Mouse (Mus musculus) liver, embryonic 15.5 days (tissue): ENCODE data around the gene Arhgdia. TPM values are rescaled to one million over a fixed set of nuclear protein-coding genes. Genes with fewer than 3 reads are reported as not detected.

Experiments
- ATAC-seq: fragments of 200-750 bp; cut with Nextera tagmentation; 2 replicates; pipeline ENCODE4 v1.8.0; 2017; ENCODE audit warnings: moderate number of reproducible peaks, mild to moderate bottlenecking, moderate library complexity; ENCODE audit not compliant: insufficient read depth
- H3K27ac ChIP-seq: fragments of 300-500 bp; sonication (generic); replicated peaks from 2 replicates; pipeline ENCODE4 v1.5.1; 2015; ENCODE audit warnings: mild to moderate bottlenecking, inconsistent platforms
- H3K27me3 ChIP-seq: fragments of 300-500 bp; sonication (generic); 2 replicates; pipeline ENCODE4 v1.6.1; 2015; ENCODE audit warnings: mild to moderate bottlenecking, inconsistent platforms
- H3K36me3 ChIP-seq: fragments of 300-500 bp; sonication (generic); replicated peaks from 2 replicates; pipeline ENCODE4 v1.6.1; 2015; ENCODE audit warnings: moderate library complexity, mild to moderate bottlenecking, inconsistent platforms
- H3K4me1 ChIP-seq: fragments of 300-500 bp; sonication (generic); replicated peaks from 2 replicates; pipeline ENCODE4 v1.6.1; 2015; ENCODE audit warnings: inconsistent platforms
- H3K4me2 ChIP-seq: fragments of 300-500 bp; sonication (generic); 2 replicates; pipeline ENCODE4 v1.6.1; 2015; ENCODE audit warnings: moderate library complexity, mild to moderate bottlenecking, inconsistent platforms
- H3K4me3 ChIP-seq: fragments of 300-500 bp; sonication (generic); replicated peaks from 2 replicates; pipeline ENCODE4 v1.5.1; 2015; ENCODE audit warnings: mild to moderate bottlenecking, inconsistent platforms
- H3K9ac ChIP-seq: fragments of 300-500 bp; sonication (generic); 2 replicates; pipeline ENCODE4 v1.6.1; 2015; ENCODE audit warnings: moderate library complexity, mild to moderate bottlenecking, inconsistent platforms
- H3K9me3 ChIP-seq: fragments of 300-500 bp; sonication (generic); replicated peaks from 2 replicates; pipeline ENCODE4 v1.6.1; 2016; ENCODE audit warnings: inconsistent platforms
- WGBS: fragments of 180-500 bp; shearing (Covaris S2); methylation state at CpG from one replicate; pipeline ENCODE4 v1.1.7; 2015; ENCODE audit warnings: mixed read lengths; ENCODE audit not compliant: insufficient replicate concordance; 5-methylcytosine and 5-hydroxymethylcytosine counted together
- polyA plus RNA-seq: library from polyadenylated mRNA; unstranded; fragments of >200 nt; fragmentation: Nextera tagmentation; extraction: Ambion mirVana; gene quantifications from 2 replicates; pipeline ENCODE4 v1.2.1, GENCODE M21; 2015

Gene Arhgdia
- polyA plus RNA-seq, 1 experiment from 2014 or later: 222 TPM

GRCm38 (mm10) chr11:120549168-120549945 is 32.1 kb downstream of the Arhgdia start, which contains the start of gene Mcrip1:
TSS of gene Mcrip1 (minus strand) at chr11:120549727.
- Histone ChIP-seq H3K4me3 (peak within 1 kb of the TSS; percentile 80), H3K27me3 (no peaks in the 10 kb centered on the region), H3K9ac (peak within 1 kb of the TSS; percentile 91), H3K4me1 (peaks cover 41% of the 10 kb centered on the region), H3K9me3 (no peaks in the 10 kb centered on the region), H3K36me3 (peaks cover 3% of the 10 kb centered on the region; the same call in 1 of the 2 replicates), H3K27ac (peak within 1 kb of the TSS; percentile 95), H3K4me2 (peak within 1 kb of the TSS; percentile 97)
- peak; percentile 92 for ATAC-seq
- under 1% methylated on average over 83 of the region's 87 CpGs for WGBS

- Histone ChIP-seq H3K9me3 (no peaks in the 10 kb centered on the region), H3K9ac (peak overlapping the region; percentile 91), H3K27me3 (no peaks in the 10 kb centered on the region), H3K36me3 (peaks cover 9% of the 10 kb centered on the region), H3K27ac (peak overlapping the region; percentile 95), H3K4me2 (peak overlapping the region; percentile 97), H3K4me1 (peaks cover 41% of the 10 kb centered on the region), H3K4me3 (peak overlapping the region; percentile 80)
- 12% methylated on average over 7 of the region's 7 CpGs for WGBS
- ATAC-seq: no peak
These were observed 32.6 kb downstream of the Arhgdia start for GRCm38 (mm10) chr11:120548786-120549167.

GRCm38 (mm10) chr11:120548214-120548613 is 33.2 kb downstream of the Arhgdia start:
- no peak for ATAC-seq
- WGBS: 73% methylated on average over 3 of the region's 3 CpGs
- Histone ChIP-seq H3K27ac (peak overlapping the region; percentile 34), H3K4me3 (peak overlapping the region; percentile 80), H3K4me2 (peak overlapping the region; percentile 97), H3K27me3 (no peaks in the 10 kb centered on the region), H3K4me1 (peaks cover 41% of the 10 kb centered on the region), H3K9ac (peak overlapping the region; percentile 91), H3K36me3 (peaks cover 14% of the 10 kb centered on the region), H3K9me3 (no peaks in the 10 kb centered on the region)

GRCm38 (mm10) chr11:120547469-120547868 is 34.0 kb downstream of the Arhgdia start:
- Histone ChIP-seq H3K27me3 (no peaks in the 10 kb centered on the region), H3K4me3 (no peak overlapping the region), H3K9ac (no peak overlapping the region), H3K27ac (peak overlapping the region; percentile 34; the same call in 1 of the 2 replicates), H3K9me3 (no peaks in the 10 kb centered on the region), H3K36me3 (peaks cover 22% of the 10 kb centered on the region), H3K4me2 (no peak overlapping the region; the same call in 1 of the 2 replicates), H3K4me1 (peaks cover 41% of the 10 kb centered on the region)
- WGBS: 33% methylated on average over 2 of the region's 2 CpGs
- no peak for ATAC-seq

- Histone ChIP-seq H3K9me3 (no peaks in the 10 kb centered on the region), H3K4me1 (peaks cover 41% of the 10 kb centered on the region), H3K36me3 (peaks cover 24% of the 10 kb centered on the region), H3K27ac (no peak overlapping the region), H3K4me3 (no peak overlapping the region), H3K4me2 (no peak overlapping the region), H3K27me3 (no peaks in the 10 kb centered on the region), H3K9ac (no peak overlapping the region)
- WGBS: 82% methylated on average over 3 of the region's 3 CpGs
- ATAC-seq: no peak
These were observed 35.5 kb downstream of the Arhgdia start for GRCm38 (mm10) chr11:120545964-120546363.

- peaks cover 28% of the 10 kb centered on the region for H3K4me1 ChIP-seq
- no peak overlapping the region for H3K9ac ChIP-seq
- no peak for ATAC-seq
- no peak overlapping the region for H3K4me3 ChIP-seq
- no peak overlapping the region for H3K27ac ChIP-seq
- 77% methylated on average over 6 of the region's 6 CpGs for WGBS
- no peaks in the 10 kb centered on the region for H3K27me3 ChIP-seq
- no peaks in the 10 kb centered on the region for H3K9me3 ChIP-seq
- no peak overlapping the region for H3K4me2 ChIP-seq
- H3K36me3 ChIP-seq: peaks cover 24% of the 10 kb centered on the region
These were observed 39.0 kb downstream of the Arhgdia start for GRCm38 (mm10) chr11:120542376-120542775.

GRCm38 (mm10) chr11:120541907-120542306 is 39.5 kb downstream of the Arhgdia start:
- ATAC-seq: no peak
- no peak overlapping the region for H3K27ac ChIP-seq

GRCm38 (mm10) chr11:120539285-120540014 is 42.0 kb downstream of the Arhgdia start:
- H3K27me3 ChIP-seq: peaks cover 8% of the 10 kb centered on the region
- no peak overlapping the region for H3K4me2 ChIP-seq
- H3K9me3 ChIP-seq: no peaks in the 10 kb centered on the region
- H3K4me3 ChIP-seq: no peak overlapping the region
- peaks cover 22% of the 10 kb centered on the region for H3K36me3 ChIP-seq
- peak; percentile 58 for ATAC-seq
- WGBS: 34% methylated on average over 10 of the region's 10 CpGs
- peak overlapping the region; percentile 55 for H3K27ac ChIP-seq
- H3K4me1 ChIP-seq: peaks cover 19% of the 10 kb centered on the region
- H3K9ac ChIP-seq: no peak overlapping the region

More at GRCm38 (mm10) chr11:120541907-120542306, 39.5 kb downstream of the Arhgdia start:
- no peaks in the 10 kb centered on the region for H3K27me3 ChIP-seq
- peaks cover 24% of the 10 kb centered on the region for H3K36me3 ChIP-seq
- H3K4me3 ChIP-seq: no peak overlapping the region
- WGBS: 51% methylated on average over 4 of the region's 4 CpGs
- no peak overlapping the region for H3K4me2 ChIP-seq
- no peaks in the 10 kb centered on the region for H3K9me3 ChIP-seq
- no peak overlapping the region for H3K9ac ChIP-seq
- H3K4me1 ChIP-seq: peaks cover 25% of the 10 kb centered on the region

GRCm38 (mm10) chr11:120538955-120539284 is 42.5 kb downstream of the Arhgdia start:
- H3K36me3 ChIP-seq: peaks cover 17% of the 10 kb centered on the region; the same call in 1 of the 2 replicates
- 21% methylated on average over 8 of the region's 8 CpGs for WGBS
- H3K4me2 ChIP-seq: no peak overlapping the region
- peaks cover 19% of the 10 kb centered on the region for H3K4me1 ChIP-seq
- H3K9me3 ChIP-seq: no peaks in the 10 kb centered on the region
- peak overlapping the region; percentile 29; the same call in 1 of the 2 replicates for H3K27ac ChIP-seq
- no peak overlapping the region for H3K4me3 ChIP-seq
- no peak overlapping the region for H3K9ac ChIP-seq
- H3K27me3 ChIP-seq: peaks cover 13% of the 10 kb centered on the region
- 0 out of 2 replicates have a peak, but pooled peaks have one; percentile 2 for ATAC-seq

GRCm38 (mm10) chr11:120538485-120538884 is 42.9 kb downstream of the Arhgdia start:
- Histone ChIP-seq H3K4me2 (no peak overlapping the region), H3K4me3 (no peak overlapping the region), H3K27me3 (peaks cover 18% of the 10 kb centered on the region), H3K27ac (peak overlapping the region; percentile 29; the same call in 1 of the 2 replicates), H3K4me1 (peaks cover 19% of the 10 kb centered on the region), H3K9ac (no peak overlapping the region), H3K36me3 (peaks cover 12% of the 10 kb centered on the region; the same call in 1 of the 2 replicates), H3K9me3 (no peaks in the 10 kb centered on the region)
- 62% methylated on average over 3 of the region's 3 CpGs for WGBS
- ATAC-seq: no peak

- Histone ChIP-seq H3K9ac (no peak overlapping the region), H3K4me1 (peaks cover 20% of the 10 kb centered on the region), H3K27ac (no peak overlapping the region), H3K9me3 (no peaks in the 10 kb centered on the region), H3K36me3 (no peaks in the 10 kb centered on the region), H3K4me2 (no peak overlapping the region), H3K4me3 (no peak overlapping the region), H3K27me3 (peaks cover 45% of the 10 kb centered on the region)
- 50% methylated on average over 3 of the region's 3 CpGs for WGBS
- ATAC-seq: no peak
These were observed 45.6 kb downstream of the Arhgdia start for GRCm38 (mm10) chr11:120535804-120536203.
